Mouse (Mus musculus): ENCODE data around the gene St6galnac4. TPM values are rescaled to one million over a fixed set of nuclear protein-coding genes. Genes with fewer than 3 reads are reported as not detected.

The St6galnac4 gene
- polyA plus RNA-seq, 1 experiment from 2014 or later, result 17.0 TPM

DNA sequence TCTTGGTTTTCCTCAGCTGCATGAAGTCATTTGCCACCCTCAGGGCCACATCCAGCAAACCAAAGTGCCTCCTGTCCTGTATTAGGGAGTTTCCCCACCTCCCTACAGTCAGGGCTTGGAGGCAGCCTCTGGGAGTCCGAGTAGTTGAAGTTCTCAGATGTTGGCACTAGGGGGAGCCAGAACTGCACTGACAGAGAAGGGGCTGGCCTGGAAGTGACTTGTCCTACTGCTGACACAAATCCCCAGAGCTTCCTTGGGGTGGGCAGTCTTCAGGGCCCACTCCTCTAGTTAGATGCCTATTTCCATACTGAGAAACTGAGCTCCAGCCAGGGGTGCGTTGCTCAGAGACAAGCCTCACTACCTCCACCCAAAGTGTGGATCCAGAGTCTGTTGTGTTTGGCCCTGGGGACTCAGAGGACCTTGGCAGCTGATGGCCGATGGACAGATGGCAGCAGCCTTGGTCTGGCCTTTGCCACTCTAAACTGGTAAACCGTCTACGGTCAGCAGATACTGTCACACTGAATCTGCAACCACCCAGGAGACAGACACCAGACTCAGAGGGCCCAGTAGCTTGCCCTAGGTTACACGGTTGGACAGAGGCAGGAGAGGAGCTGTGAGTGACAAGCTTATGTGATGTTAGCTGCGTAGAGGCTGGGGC is 45.0 kb downstream of the St6galnac4 start:
- H3K4me3 ChIP-seq (ENCODE audit: low read depth, low read length), result no peak overlapping the region
- H3K27me3 ChIP-seq (ENCODE audit: control insufficient read depth, insufficient read depth, low read length), result no peaks in the 10 kb centered on the region
- peaks cover 13% of the 10 kb centered on the region for H3K4me1 ChIP-seq (ENCODE audit: control insufficient read depth, insufficient read depth, low read length)
- no peaks in the 10 kb centered on the region for H3K36me3 ChIP-seq (ENCODE audit: control insufficient read depth, insufficient read depth, low read length)
- no peak overlapping the region for H3K9ac ChIP-seq (replicated peaks; ENCODE audit: low read depth, low read length)
- ATAC-seq (ENCODE audit: insufficient number of reproducible peaks, insufficient read depth, low FRiP score, low read depth), result no peak
- WGBS, result 55% methylated on average over 7 of the region's 7 CpGs
- H3K4me2 ChIP-seq (replicated peaks; ENCODE audit: low read depth, low read length), result no peak overlapping the region
- H3K27ac ChIP-seq (ENCODE audit: low read length), result no peak overlapping the region
- no peaks in the 10 kb centered on the region for H3K9me3 ChIP-seq (ENCODE audit: control insufficient read depth, low read depth, low read length)

DNA sequence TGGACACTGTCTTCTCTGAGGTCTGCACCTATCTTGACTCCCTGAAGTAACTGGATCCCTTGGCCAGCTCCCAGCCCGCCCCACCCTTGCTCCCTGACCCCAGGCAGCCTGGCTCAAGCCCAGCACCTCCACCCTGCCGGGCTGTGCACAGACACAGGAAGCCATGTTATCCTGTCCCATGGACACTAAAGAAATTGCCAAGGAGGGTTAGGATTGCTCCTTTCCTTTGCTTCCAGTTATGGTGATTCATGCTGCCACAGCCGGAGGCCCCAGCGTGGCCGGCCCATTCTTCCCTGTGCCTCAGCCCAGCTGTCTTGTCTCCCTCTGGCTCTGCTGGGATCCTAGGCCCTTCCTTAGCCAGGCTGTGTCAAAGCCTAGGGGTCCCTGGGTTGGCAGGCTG is 46.8 kb downstream of the St6galnac4 start:
- H3K27me3 ChIP-seq (ENCODE audit: control insufficient read depth, insufficient read depth, low read length), result no peaks in the 10 kb centered on the region
- H3K4me3 ChIP-seq (ENCODE audit: low read depth, low read length), result no peak overlapping the region
- H3K4me2 ChIP-seq (replicated peaks; ENCODE audit: low read depth, low read length), result no peak overlapping the region
- peaks cover 14% of the 10 kb centered on the region for H3K4me1 ChIP-seq (ENCODE audit: control insufficient read depth, insufficient read depth, low read length)
- H3K36me3 ChIP-seq (ENCODE audit: control insufficient read depth, insufficient read depth, low read length), result no peaks in the 10 kb centered on the region
- H3K27ac ChIP-seq (ENCODE audit: low read length), result no peak overlapping the region
- no peaks in the 10 kb centered on the region for H3K9me3 ChIP-seq (ENCODE audit: control insufficient read depth, low read depth, low read length)
- 53% methylated on average over 5 of the region's 5 CpGs for WGBS
- no peak overlapping the region for H3K9ac ChIP-seq (replicated peaks; ENCODE audit: low read depth, low read length)
- no peak for ATAC-seq (ENCODE audit: insufficient number of reproducible peaks, insufficient read depth, low FRiP score, low read depth)

DNA sequence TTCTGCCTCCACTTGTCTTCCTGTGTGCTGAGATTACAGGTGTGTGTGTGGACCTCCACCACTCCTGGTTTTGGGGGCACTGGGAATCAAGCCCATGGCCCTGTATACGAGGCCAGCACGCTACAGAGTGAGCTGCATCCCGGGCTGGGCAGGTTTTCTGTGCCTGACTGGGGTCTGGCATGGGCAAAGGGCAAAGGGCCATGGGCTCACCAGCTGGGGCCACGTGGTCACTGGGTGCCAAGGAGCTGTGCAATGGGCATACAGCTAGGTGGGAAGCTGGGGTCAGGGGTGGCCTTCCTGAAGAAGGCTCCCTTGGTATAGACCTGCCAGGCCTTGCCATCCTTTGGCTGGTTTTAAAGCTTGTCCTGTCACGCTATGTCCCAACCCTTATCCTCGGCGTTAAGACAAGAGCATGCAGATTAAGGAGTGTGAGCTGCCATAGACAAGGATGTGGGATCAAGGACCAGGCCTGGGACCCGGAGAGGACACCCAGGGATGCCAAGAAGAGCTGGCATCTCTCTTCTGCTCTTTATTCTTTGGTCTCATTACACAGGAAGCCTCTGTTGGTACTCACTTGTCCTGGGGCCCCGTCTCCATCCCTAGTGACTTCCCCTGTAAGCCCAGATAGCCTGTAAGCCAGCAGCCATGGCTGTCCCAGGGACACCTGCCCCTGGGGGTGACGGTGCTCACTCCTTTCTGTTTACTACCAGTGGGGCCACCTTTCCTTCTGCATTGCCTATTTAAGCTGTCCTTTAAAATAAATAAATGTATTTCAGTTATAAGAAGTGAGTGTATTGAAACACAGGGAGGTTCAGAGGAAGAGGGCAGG is 47.6 kb downstream of the St6galnac4 start:
- 85% methylated on average over 10 of the region's 10 CpGs for WGBS
- no peak overlapping the region; the same call in 1 of the 2 replicates for H3K27ac ChIP-seq (ENCODE audit: low read length)
- no peak overlapping the region for H3K9ac ChIP-seq (replicated peaks; ENCODE audit: low read depth, low read length)
- H3K4me3 ChIP-seq (ENCODE audit: low read depth, low read length), result no peak overlapping the region
- H3K4me1 ChIP-seq (ENCODE audit: control insufficient read depth, insufficient read depth, low read length), result peaks cover 8% of the 10 kb centered on the region
- H3K36me3 ChIP-seq (ENCODE audit: control insufficient read depth, insufficient read depth, low read length), result no peaks in the 10 kb centered on the region
- no peaks in the 10 kb centered on the region for H3K27me3 ChIP-seq (ENCODE audit: control insufficient read depth, insufficient read depth, low read length)
- no peaks in the 10 kb centered on the region for H3K9me3 ChIP-seq (ENCODE audit: control insufficient read depth, low read depth, low read length)
- ATAC-seq (ENCODE audit: insufficient number of reproducible peaks, insufficient read depth, low FRiP score, low read depth), result no peak
- H3K4me2 ChIP-seq (replicated peaks; ENCODE audit: low read depth, low read length), result no peak overlapping the region

DNA sequence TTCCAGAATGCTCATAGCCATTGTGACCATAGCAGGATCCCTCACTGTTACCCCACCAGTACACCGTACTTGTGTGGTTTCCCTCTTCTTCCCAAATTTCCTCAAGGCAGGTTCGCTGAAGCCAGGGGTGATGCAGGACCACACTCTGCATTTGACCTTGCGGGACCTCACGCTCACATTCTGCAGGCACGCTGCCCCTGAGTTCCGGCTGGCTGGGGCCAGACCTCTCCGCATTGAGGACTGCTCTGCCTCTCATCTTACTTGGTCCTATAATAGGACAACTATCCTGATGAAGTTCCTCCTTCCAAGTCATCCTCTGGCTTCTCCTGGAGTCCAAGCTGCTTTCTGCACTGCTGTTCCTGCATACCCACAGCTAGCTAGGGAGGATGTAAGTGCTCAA is 49.7 kb downstream of the St6galnac4 start:
- Histone ChIP-seq H3K27me3 (ENCODE audit: control insufficient read depth, insufficient read depth, low read length) (no peaks in the 10 kb centered on the region), H3K36me3 (ENCODE audit: control insufficient read depth, insufficient read depth, low read length) (no peaks in the 10 kb centered on the region), H3K9ac (replicated peaks; ENCODE audit: low read depth, low read length) (no peak overlapping the region), H3K27ac (ENCODE audit: low read length) (no peak overlapping the region), H3K4me2 (replicated peaks; ENCODE audit: low read depth, low read length) (no peak overlapping the region), H3K9me3 (ENCODE audit: control insufficient read depth, low read depth, low read length) (no peaks in the 10 kb centered on the region), H3K4me3 (ENCODE audit: low read depth, low read length) (no peak overlapping the region), H3K4me1 (ENCODE audit: control insufficient read depth, insufficient read depth, low read length) (peaks cover 8% of the 10 kb centered on the region)
- no peak for ATAC-seq (ENCODE audit: insufficient number of reproducible peaks, insufficient read depth, low FRiP score, low read depth)
- 87% methylated on average over 7 of the region's 7 CpGs for WGBS

DNA sequence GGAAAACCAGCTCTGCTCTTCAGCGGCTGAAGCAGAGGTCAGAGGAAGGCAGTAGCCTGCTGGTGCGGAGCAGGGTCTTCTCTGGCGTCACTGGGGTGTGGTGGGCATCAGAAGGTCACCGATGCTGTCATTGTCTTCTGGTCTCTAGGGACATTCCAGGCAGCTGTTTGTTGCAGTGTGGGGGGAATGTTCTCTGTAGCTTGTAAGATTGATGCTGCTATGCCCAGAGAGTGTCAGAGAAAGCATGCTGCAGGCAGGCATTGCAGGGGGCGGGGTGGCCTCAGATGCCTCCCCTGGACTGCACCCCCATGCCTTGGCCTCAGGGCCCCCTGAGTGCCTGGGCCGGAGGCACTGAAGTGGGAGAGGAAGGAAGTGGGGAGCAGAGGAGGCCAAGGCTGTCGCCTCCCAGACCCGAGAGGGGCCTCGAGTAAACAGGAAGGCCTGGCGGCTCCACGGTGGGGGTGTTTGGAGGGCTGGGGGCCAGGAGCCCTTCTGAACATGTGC is 50.9 kb downstream of the St6galnac4 start:
- no peak overlapping the region for H3K4me2 ChIP-seq (replicated peaks; ENCODE audit: low read depth, low read length)

DNA sequence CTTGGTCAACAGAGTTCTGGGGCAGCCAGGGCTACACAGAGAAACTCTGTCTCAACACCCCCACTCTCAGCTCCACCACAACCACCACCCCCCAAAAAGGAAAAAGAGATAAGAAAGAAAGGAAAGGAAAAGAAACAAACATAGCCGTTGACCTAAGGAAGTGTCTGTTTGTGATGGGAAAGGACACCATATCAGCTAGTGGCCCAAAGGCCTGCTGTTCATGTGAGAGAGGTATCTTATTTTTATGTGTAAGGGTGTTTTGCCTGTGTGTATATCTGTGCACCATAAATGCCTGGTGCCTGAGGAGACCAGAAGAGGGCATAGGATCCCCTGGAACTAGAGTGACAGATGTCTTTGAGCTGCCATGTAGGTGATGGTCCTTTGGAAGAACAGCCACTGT is 52.7 kb downstream of the St6galnac4 start:
- no peaks in the 10 kb centered on the region for H3K27me3 ChIP-seq (ENCODE audit: control insufficient read depth, insufficient read depth, low read length)
- H3K36me3 ChIP-seq (ENCODE audit: control insufficient read depth, insufficient read depth, low read length), result no peaks in the 10 kb centered on the region
- no peaks in the 10 kb centered on the region for H3K9me3 ChIP-seq (ENCODE audit: control insufficient read depth, low read depth, low read length)
- H3K4me3 ChIP-seq (ENCODE audit: low read depth, low read length), result no peak overlapping the region
- no peak overlapping the region for H3K4me2 ChIP-seq (replicated peaks; ENCODE audit: low read depth, low read length)
- H3K27ac ChIP-seq (ENCODE audit: low read length), result no peak overlapping the region
- 71% methylated on average over 1 of the region's 1 CpGs for WGBS
- no peak for ATAC-seq (ENCODE audit: insufficient number of reproducible peaks, insufficient read depth, low FRiP score, low read depth)
- H3K4me1 ChIP-seq (ENCODE audit: control insufficient read depth, insufficient read depth, low read length), result peaks cover 8% of the 10 kb centered on the region
- H3K9ac ChIP-seq (replicated peaks; ENCODE audit: low read depth, low read length), result no peak overlapping the region

More for the DNA sequence above, 50.9 kb downstream of the St6galnac4 start:
- Histone ChIP-seq H3K36me3 (ENCODE audit: control insufficient read depth, insufficient read depth, low read length) (no peaks in the 10 kb centered on the region), H3K9ac (replicated peaks; ENCODE audit: low read depth, low read length) (no peak overlapping the region), H3K4me1 (ENCODE audit: control insufficient read depth, insufficient read depth, low read length) (peaks cover 8% of the 10 kb centered on the region), H3K9me3 (ENCODE audit: control insufficient read depth, low read depth, low read length) (no peaks in the 10 kb centered on the region), H3K4me3 (ENCODE audit: low read depth, low read length) (no peak overlapping the region), H3K27ac (ENCODE audit: low read length) (peak overlapping the region; percentile 72; the same call in 1 of the 2 replicates), H3K27me3 (ENCODE audit: control insufficient read depth, insufficient read depth, low read length) (no peaks in the 10 kb centered on the region)
- ATAC-seq (ENCODE audit: insufficient number of reproducible peaks, insufficient read depth, low FRiP score, low read depth), result peak; percentile 57; the same call in 1 of the 2 replicates
- WGBS, result 18% methylated on average over 11 of the region's 11 CpGs

DNA sequence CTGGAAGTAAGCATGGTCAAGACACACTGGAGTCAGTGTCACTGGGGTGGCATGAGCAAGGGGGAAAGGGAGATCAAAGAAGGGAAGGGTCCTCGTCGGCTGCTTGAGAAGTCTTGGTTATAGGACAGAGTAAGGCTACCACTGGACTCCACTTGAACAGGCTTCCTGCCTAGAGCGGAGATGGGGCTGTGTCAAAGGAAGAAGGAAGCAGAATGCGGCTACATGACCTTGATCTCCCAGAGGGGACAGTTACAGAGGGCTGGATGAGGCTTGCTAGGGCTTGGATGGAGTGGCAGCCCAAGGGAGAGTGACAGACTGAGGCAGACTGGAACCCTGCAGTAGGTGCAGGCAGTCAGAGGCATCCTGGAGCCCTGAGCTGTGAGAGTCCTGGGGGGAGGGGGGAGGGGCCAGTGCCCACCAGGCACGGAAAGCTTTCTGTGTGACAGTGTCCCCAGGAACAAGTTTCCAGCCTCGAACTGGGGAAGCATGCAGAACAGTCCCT is 53.7 kb downstream of the St6galnac4 start:
- no peak for ATAC-seq (ENCODE audit: insufficient number of reproducible peaks, insufficient read depth, low FRiP score, low read depth)
- Histone ChIP-seq H3K36me3 (ENCODE audit: control insufficient read depth, insufficient read depth, low read length) (no peaks in the 10 kb centered on the region), H3K4me1 (ENCODE audit: control insufficient read depth, insufficient read depth, low read length) (peaks cover 8% of the 10 kb centered on the region)

DNA sequence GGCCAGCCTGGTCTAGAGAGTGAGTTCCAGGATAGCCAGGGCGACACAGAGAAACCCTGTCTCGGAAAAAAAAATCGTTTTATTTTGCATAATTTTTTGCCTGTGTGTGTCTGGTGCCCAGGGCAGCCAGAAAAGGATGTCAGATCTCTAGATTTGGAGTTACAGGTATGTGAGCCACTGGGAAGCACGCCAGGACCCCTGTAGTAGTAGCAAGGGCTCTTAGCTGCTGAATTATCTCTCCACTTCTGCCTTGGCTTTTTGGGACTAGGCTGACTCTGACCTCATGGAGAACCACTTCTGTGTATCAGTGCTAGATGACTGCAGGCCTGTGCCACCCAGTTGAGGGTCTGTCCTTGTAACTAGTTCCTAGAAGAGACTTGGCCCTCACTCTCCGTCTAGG is 54.9 kb downstream of the St6galnac4 start:
- Histone ChIP-seq H3K36me3 (ENCODE audit: control insufficient read depth, insufficient read depth, low read length) (no peaks in the 10 kb centered on the region), H3K27me3 (ENCODE audit: control insufficient read depth, insufficient read depth, low read length) (no peaks in the 10 kb centered on the region), H3K9me3 (ENCODE audit: control insufficient read depth, low read depth, low read length) (no peaks in the 10 kb centered on the region), H3K9ac (replicated peaks; ENCODE audit: low read depth, low read length) (no peak overlapping the region), H3K4me1 (ENCODE audit: control insufficient read depth, insufficient read depth, low read length) (peaks cover 11% of the 10 kb centered on the region), H3K27ac (ENCODE audit: low read length) (no peak overlapping the region), H3K4me3 (ENCODE audit: low read depth, low read length) (no peak overlapping the region), H3K4me2 (replicated peaks; ENCODE audit: low read depth, low read length) (no peak overlapping the region)
- 86% methylated on average over 5 of the region's 5 CpGs for WGBS
- no peak for ATAC-seq (ENCODE audit: insufficient number of reproducible peaks, insufficient read depth, low FRiP score, low read depth)

More for the DNA sequence above, 53.7 kb downstream of the St6galnac4 start:
- no peaks in the 10 kb centered on the region for H3K9me3 ChIP-seq (ENCODE audit: control insufficient read depth, low read depth, low read length)
- WGBS, result 61% methylated on average over 6 of the region's 6 CpGs
- H3K4me2 ChIP-seq (replicated peaks; ENCODE audit: low read depth, low read length), result no peak overlapping the region
- no peaks in the 10 kb centered on the region for H3K27me3 ChIP-seq (ENCODE audit: control insufficient read depth, insufficient read depth, low read length)
- no peak overlapping the region for H3K9ac ChIP-seq (replicated peaks; ENCODE audit: low read depth, low read length)
- H3K27ac ChIP-seq (ENCODE audit: low read length), result no peak overlapping the region
- H3K4me3 ChIP-seq (ENCODE audit: low read depth, low read length), result no peak overlapping the region

Measured in stomach, embryonic 14.5 days (tissue).